Mouse (Mus musculus): ENCODE results near the gene Fscn3.

- no peak for TF ChIP-seq CTCF (IDR thresholded peaks at IDR 0.05; ENCODE audit: borderline replicate concordance, insufficient read depth, low read length)
- no peak for TF ChIP-seq POLR2A (IDR thresholded peaks at IDR 0.05; ENCODE audit: low read depth, low read length)
These were observed 27.8 kb upstream of the Fscn3 start for GRCm38 (mm10) chr6:28399791-28400190.

Measured in embryonic fibroblast, embryonic 13.5 days (primary cell).